Mouse (Mus musculus) urinary bladder, adult 2 months (tissue): ENCODE data around the gene Kbtbd2. TPM values are rescaled to one million over a fixed set of nuclear protein-coding genes. Genes with fewer than 3 reads are reported as not detected.

Experiments used
- DNase-seq: peaks from one replicate; pipeline ENCODE4 v3.0.0; 2022; ENCODE audit warnings: low spot score
- polyA plus RNA-seq: library from polyadenylated mRNA; depleted of rRNA; stranded (reverse); fragments of >200 nt; gene quantifications from 2 replicates; pipeline ENCODE4 v1.2.3, GENCODE M21; 2012; rRNA removed

The Kbtbd2 gene
- polyA plus RNA-seq, 1 experiment = 21.2 TPM

DNA sequence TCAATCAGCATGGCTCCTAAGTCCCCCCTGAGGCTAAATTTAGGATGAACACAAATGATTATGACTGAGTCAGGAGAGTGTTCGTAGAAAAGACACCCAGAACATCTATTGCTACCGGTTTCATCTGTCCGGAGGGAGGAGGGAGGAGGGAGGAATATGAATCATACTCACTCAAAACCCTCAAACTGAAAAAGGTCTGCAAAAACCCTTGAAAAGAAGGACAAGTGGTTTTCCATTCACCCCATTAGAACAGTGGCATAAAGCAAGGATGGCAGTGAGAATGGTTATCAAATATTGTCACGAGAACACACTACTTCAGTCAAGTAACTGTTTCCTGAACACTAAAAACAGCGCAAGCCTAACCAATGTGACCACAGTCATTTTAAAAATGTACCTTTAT lies 12.5 kb downstream of the Kbtbd2 start:
- DNase-seq = no peak

DNA sequence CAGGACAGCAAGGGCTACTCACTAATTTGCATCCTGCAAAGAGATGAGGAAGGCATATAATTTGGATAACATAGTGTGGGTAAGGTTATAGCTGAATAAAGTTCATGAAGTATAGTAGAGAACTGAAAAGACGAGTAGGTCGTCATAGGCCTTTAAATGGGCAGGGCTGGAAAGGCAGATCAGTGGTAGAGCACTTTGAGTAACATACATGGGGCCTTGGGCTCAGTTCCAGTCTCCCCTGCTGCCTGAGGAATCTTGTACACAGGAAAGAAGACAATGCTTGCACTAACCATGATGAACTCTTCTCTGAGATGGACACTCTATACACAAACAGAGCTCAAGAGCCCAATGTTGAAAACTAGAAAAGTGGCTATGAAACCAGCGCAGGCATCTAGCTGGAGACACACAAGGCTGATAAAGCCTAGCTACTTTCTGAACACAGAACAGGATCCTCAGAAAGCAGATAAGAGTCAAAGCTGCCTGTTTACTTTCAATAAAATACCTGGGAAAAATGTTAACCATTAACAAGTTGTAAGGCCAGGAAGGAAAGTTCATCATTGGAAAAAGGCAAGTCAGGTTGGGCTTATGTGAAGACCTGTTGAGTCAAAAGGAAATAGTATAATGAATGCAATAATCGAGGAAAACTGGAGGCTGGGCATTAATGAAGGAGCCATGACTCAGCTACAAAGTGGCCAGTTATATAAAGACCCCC lies 13.9 kb downstream of the Kbtbd2 start:
- no peak for DNase-seq

DNA sequence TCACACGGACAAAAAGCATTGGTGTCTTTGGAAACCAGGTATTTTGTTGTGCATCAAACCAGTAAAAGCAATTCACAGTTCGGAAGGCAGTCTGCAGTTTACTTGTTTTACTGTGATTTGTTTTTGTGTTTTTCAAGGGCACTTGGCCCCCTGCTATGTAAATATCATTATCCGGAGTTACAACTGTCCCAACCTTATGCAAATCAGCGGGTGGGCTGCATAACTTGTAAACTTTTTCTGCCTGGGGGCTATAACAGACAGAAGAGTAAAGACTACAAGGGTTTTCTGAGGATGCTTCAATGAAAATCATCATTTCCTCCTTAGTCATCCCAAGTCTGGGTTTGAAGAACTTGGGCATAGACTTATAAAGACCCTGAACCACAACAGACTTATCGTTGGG lies 18.0 kb downstream of the Kbtbd2 start:
- no peak for DNase-seq

DNA sequence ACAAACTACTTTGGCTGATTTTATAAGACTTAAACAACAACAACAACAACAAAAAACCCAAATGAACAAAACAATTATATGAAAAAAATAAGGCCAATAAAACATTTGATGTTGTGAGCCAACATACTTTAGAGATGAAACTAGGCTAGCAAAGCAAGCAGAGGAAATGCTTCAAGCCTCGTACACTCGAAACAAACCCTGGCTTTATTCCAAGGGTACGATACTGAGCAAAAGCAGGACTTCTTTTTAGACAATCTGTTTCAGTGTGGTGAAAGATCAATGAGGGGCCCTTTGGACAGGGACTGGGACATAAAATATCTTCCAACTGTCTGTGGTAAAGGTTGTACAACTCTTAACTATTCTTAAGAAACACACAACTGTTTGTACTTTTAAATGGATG lies 21.8 kb downstream of the Kbtbd2 start:
- DNase-seq = no peak

DNA sequence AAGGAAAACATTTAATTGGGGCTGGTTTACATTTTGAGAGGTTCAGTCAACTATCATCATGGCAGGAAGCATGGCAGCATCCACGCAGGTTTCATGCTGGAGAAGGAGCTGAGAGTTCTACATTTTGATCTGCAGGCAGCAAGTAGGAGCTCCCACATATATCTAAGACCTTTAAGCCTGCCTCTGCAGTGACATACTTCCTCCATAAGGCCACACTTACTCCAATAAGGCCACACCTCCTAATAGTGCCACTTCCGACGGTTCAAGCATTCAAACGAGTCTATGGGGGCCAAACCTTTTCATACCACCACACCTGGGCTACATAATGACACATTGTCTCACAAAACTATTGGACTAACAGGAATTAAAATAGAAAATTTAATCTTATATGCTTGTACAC lies 31.9 kb downstream of the Kbtbd2 start:
- no peak for DNase-seq

GRCm38 (mm10) chr6:56765265-56765664 lies 32.3 kb downstream of the Kbtbd2 start:
- DNase-seq = no peak

- no peak for DNase-seq
Measured at GRCm38 (mm10) chr6:56759324-56759723, 38.3 kb downstream of the Kbtbd2 start.

GRCm38 (mm10) chr6:56756117-56756516 lies 41.5 kb downstream of the Kbtbd2 start:
- DNase-seq = no peak

DNA sequence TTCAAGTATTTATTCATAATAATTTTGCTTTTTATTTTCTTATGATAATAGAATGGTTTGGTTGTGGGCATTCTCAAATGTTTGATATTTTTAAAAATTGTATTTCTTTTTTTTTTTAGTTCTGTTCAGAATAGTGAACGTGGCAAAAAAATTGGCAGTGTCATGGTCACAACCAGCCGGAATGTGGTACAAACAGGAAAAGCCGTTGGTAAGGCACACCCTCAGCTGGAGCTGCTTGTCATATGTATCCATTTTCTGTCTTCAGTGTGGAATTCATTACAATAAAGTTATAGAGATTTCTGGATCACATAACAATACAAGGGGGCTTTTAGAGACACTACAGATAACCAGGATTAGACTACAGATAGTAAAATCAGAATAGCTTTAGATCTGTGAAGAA lies 43.9 kb downstream of the Kbtbd2 start:
- DNase-seq = no peak

- DNase-seq = no peak
Measured at GRCm38 (mm10) chr6:56745950-56746543, 51.6 kb downstream of the Kbtbd2 start.

DNA sequence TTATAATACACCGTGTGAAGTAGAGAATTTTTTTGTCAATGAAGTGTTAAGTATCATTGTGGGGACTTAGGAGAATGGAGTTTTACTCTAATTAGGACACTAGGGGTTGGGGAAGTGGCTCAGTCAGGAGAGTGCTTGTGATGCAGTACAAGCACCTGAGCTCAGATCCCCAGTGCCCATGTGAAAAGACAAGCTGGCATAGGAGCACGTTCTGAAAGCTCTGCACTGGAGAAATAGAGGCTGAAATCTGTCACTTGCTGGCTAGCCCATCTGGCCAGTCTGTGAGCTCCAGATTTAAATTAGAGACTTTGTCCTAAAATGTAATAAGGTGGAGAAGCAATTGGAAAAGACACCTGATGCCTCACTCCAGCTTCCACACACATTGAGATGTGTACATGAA lies 65.1 kb downstream of the Kbtbd2 start:
- no peak for DNase-seq

Other genes with a start within 250 kb of the Kbtbd2 start
- gene Pde1c, start 228.7 kb downstream of the Kbtbd2 start, polyA plus RNA-seq = 0.06 and 0.10 TPM in 2 replicates
- 36.3 and 45.1 TPM in 2 replicates for gene Lsm5, start 93.1 kb downstream of the Kbtbd2 start, polyA plus RNA-seq
- 10.5 and 10.6 TPM in 2 replicates for gene Avl9, start 82.9 kb downstream of the Kbtbd2 start, polyA plus RNA-seq
- 130 and 159 TPM in 2 replicates for gene Fkbp9, start 34.2 kb upstream of the Kbtbd2 start, polyA plus RNA-seq
- 24.3 and 29.7 TPM in 2 replicates for gene Nt5c3, start 126.1 kb upstream of the Kbtbd2 start, polyA plus RNA-seq
- 0.26 and 0.32 TPM in 2 replicates for gene Vmn1r4, start 126.2 kb upstream of the Kbtbd2 start, polyA plus RNA-seq
- gene Vmn1r5, start 172.5 kb upstream of the Kbtbd2 start, polyA plus RNA-seq = 0.07 TPM in 1 of 2 replicates, not detected in the other
- gene Vmn1r6, start 199.4 kb upstream of the Kbtbd2 start, polyA plus RNA-seq = not detected in 2 replicates
- gene Vmn1r7, start 227.5 kb upstream of the Kbtbd2 start, polyA plus RNA-seq = not detected in 2 replicates
- not detected in 2 replicates for gene Vmn1r8, start 234.5 kb upstream of the Kbtbd2 start, polyA plus RNA-seq